ENCODE assay signal across 8 mouse cellular contexts in genomic region chr16:16527267-16527666, GRCm38 (mm10).
DNase-seq lines count a peak whose midpoint lies in the region; ATAC-seq lines count a peak whose summit lies in the region.

No protein-coding gene starts in this region.

- WGBS in intestine, embryonic 14.5 days = 30% methylated on average over 8 of the region's 8 CpGs
- 60% methylated on average over 8 of the region's 8 CpGs for WGBS in liver, embryonic 15.5 days (ENCODE audit: insufficient replicate concordance)
- 44% methylated on average over 8 of the region's 8 CpGs for WGBS in neural tube, embryonic 14.5 days

- H3K36me3 ChIP-seq in intestine, embryonic 14.5 days (ENCODE audit: control insufficient read depth, insufficient read depth, low read length) = no peaks in the 10 kb centered on the region
- no peaks in the 10 kb centered on the region for H3K36me3 ChIP-seq in liver, embryonic 15.5 days (replicated peaks)
- no peaks in the 10 kb centered on the region for H3K36me3 ChIP-seq in neural tube, embryonic 14.5 days (ENCODE audit: control insufficient read depth, insufficient read depth, low read length)

- H3K4me2 ChIP-seq in intestine, embryonic 14.5 days (ENCODE audit: low read length) = peak overlapping the region; percentile 29
- peak overlapping the region; percentile 7; the same call in 1 of the 2 replicates for H3K4me2 ChIP-seq in liver, embryonic 15.5 days
- no peak overlapping the region for H3K4me2 ChIP-seq in neural tube, embryonic 14.5 days (ENCODE audit: low read depth, low read length)

- H3K9me3 ChIP-seq in intestine, embryonic 14.5 days (ENCODE audit: control insufficient read depth, low read length) = no peaks in the 10 kb centered on the region
- no peaks in the 10 kb centered on the region for H3K9me3 ChIP-seq in liver, embryonic 15.5 days (replicated peaks)
- no peaks in the 10 kb centered on the region for H3K9me3 ChIP-seq in neural tube, embryonic 14.5 days (ENCODE audit: control insufficient read depth, low read length)

- DNase-seq in 3134 (ENCODE audit: extremely low read depth, insufficient read length, low spot score) = peak; percentile 54
- peak; percentile 73 for DNase-seq in adrenal gland, adult 2 months
- DNase-seq in gastrocnemius, adult 8-10 months (ENCODE audit: low spot score in 2 of 2) = peak; percentile 53 to 64
- peak; percentile 58 for DNase-seq in intestine, embryonic 14.5 days (ENCODE audit: low spot score)
- no peak for DNase-seq in c-Kit-positive CD71-positive TER-119-positive erythroid progenitor cells, embryonic 14.5 days (ENCODE audit: low spot score)
- DNase-seq in cerebellum, adult 9-10 months = no peak

- H3K27me3 ChIP-seq in intestine, embryonic 14.5 days (replicated peaks; ENCODE audit: control insufficient read depth, insufficient read depth, low read length) = no peaks in the 10 kb centered on the region
- H3K27me3 ChIP-seq in liver, embryonic 15.5 days = no peaks in the 10 kb centered on the region
- no peaks in the 10 kb centered on the region for H3K27me3 ChIP-seq in neural tube, embryonic 14.5 days (ENCODE audit: control insufficient read depth, insufficient read depth, low read length)

- H3K4me3 ChIP-seq in intestine, embryonic 14.5 days (ENCODE audit: low read depth, low read length) = peak overlapping the region; percentile 8; the same call in 1 of the 2 replicates
- H3K4me3 ChIP-seq in liver, embryonic 15.5 days (replicated peaks) = no peak overlapping the region
- H3K4me3 ChIP-seq in neural tube, embryonic 14.5 days (ENCODE audit: low read depth, low read length) = no peak overlapping the region

- H3K9ac ChIP-seq in intestine, embryonic 14.5 days (ENCODE audit: low read length) = peak overlapping the region; percentile 20
- no peak overlapping the region for H3K9ac ChIP-seq in liver, embryonic 15.5 days
- H3K9ac ChIP-seq in neural tube, embryonic 14.5 days (replicated peaks; ENCODE audit: low read depth, low read length) = no peak overlapping the region

- H3K27ac ChIP-seq in intestine, embryonic 14.5 days (ENCODE audit: low read depth) = peak overlapping the region; percentile 75
- peak overlapping the region; percentile 24; the same call in 1 of the 2 replicates for H3K27ac ChIP-seq in liver, embryonic 15.5 days (replicated peaks)
- no peak overlapping the region for H3K27ac ChIP-seq in neural tube, embryonic 14.5 days (ENCODE audit: low read depth, low read length)

- ATAC-seq in intestine, embryonic 14.5 days (replicated peaks; ENCODE audit: low FRiP score, low TSS enrichment, low read depth) = peak; percentile 73
- ATAC-seq in liver, embryonic 15.5 days (ENCODE audit: insufficient read depth) = no peak
- peak; percentile 26; the same call in 1 of the 2 replicates for ATAC-seq in neural tube, embryonic 14.5 days (ENCODE audit: low read depth)

- H3K4me1 ChIP-seq in intestine, embryonic 14.5 days (replicated peaks; ENCODE audit: control insufficient read depth, insufficient read depth, low read length) = peaks cover 12% of the 10 kb centered on the region
- 0 out of 2 replicates have a peak, but pooled peaks cover 5% of the 10 kb centered on the region for H3K4me1 ChIP-seq in liver, embryonic 15.5 days (replicated peaks)
- peaks cover 8% of the 10 kb centered on the region; the same call in 1 of the 2 replicates for H3K4me1 ChIP-seq in neural tube, embryonic 14.5 days (ENCODE audit: control insufficient read depth, insufficient read depth, low read length)

Comparison
In these comparisons a context has a peak if more than half of its experiments do, and no peak if none do; other contexts are left out.
1. DNase-seq: peak in 3134 (single experiment), adrenal gland, adult 2 months (single experiment), gastrocnemius, adult 8-10 months (2 of 2) and intestine, embryonic 14.5 days (single experiment); none in c-Kit-positive CD71-positive TER-119-positive erythroid progenitor cells, embryonic 14.5 days (single experiment) and cerebellum, adult 9-10 months (single experiment).